Mouse (Mus musculus) cortical plate, adult 2 months (tissue): ENCODE measurements around the gene Otof.

Experiments
- CTCF ChIP-seq: fragments of 200-500 bp; IDR thresholded peaks from 2 replicates; pipeline ENCODE4 v1.5.1; 2011; ENCODE audit warnings: mild to moderate bottlenecking, control low read depth, low read length; ENCODE audit not compliant: insufficient read depth; ENCODE audit errors: extremely low read depth
- POLR2A ChIP-seq: fragments of 200-500 bp; IDR thresholded peaks from 2 replicates; pipeline ENCODE4 v1.6.1; 2011; ENCODE audit warnings: mild to moderate bottlenecking, low read length, control low read depth; ENCODE audit not compliant: insufficient read depth; ENCODE audit errors: extremely low read depth

- TF ChIP-seq CTCF (no peak), POLR2A (no peak)
These were observed 92.3 kb downstream of the Otof start for GRCm38 (mm10) chr5:30369426-30369825.
